Mouse (Mus musculus): Measurements from ENCODE around the gene Gm813. TPM values are rescaled to one million over a fixed set of nuclear protein-coding genes. Genes with fewer than 3 reads are reported as not detected.
"Not testable (repeated sequence)": the region's sequence is repeated elsewhere in the genome, so short reads cannot be mapped to it uniquely, and the experiment has no call there.

Gm813 gene
- total RNA-seq (2018; cell fraction: chromatin; rRNA removed), result not detected
- not detected for total RNA-seq (2018; cell fraction: cytosol; rRNA removed)
- not detected for total RNA-seq (2018; cell fraction: nucleus; rRNA removed)
- polyA plus RNA-seq (2018), result not detected in 3 replicates

DNA sequence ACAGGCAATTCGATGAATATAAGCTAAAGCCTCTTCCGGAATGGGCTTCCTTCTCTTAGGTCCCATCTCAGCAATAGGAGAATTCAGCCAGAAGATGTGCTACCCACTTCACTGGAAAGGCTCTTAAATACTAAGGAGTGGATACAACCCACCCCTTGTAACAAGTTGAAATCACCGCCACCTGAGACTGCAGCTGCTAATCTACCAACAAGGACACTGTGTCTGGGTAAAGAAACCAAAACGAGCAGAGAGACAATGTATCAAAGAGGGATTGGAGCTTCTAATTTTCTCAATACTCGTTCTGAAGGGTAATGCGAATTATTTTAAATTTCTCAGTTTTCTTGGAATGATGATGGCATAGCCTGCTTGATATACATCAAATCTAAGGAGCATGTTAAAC lies at the start of gene Gm813:
Gene Gm813 (minus strand): TSS at position 101 of the 400 bp plus-strand sequence.
- WGBS (ENCODE audit: missing documents), result 89% methylated on average over 6 of the region's 6 CpGs

DNA sequence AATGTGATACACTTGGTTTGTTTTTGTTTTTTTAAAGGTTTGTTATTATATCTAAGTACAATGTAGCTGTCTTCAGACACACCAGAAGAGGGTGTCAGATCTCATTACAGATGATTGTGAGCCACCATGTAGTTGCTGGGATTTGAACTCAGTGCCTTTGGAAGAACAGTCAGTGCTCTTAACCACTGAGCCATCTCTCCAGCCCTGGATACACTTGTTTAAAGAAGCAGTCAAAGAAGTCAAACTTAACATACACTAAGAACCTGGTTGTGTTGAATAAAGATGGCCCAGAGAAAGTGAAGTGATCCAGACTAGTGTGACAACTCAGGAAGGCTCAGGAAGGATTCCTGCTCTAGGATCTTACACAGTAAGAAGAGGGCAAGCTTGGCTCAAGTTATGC lies 48.4 kb upstream of the Gm813 start:
- H3K4me3 ChIP-seq (ENCODE audit: inconsistent target); H3K79me2 ChIP-seq (ENCODE audit: inconsistent target); H3K27ac ChIP-seq; H3K36me3 ChIP-seq (ENCODE audit: inconsistent target): not testable (repeated sequence)

More for the DNA sequence above, at the start of gene Gm813:
- Histone ChIP-seq H3K27ac (no peak within 1 kb of the TSS), H3K79me2 (ENCODE audit: inconsistent target) (no peaks in the 10 kb centered on the region), H3K36me3 (ENCODE audit: inconsistent target) (no peaks in the 10 kb centered on the region), H3K4me3 (ENCODE audit: inconsistent target) (no peak within 1 kb of the TSS)

DNA sequence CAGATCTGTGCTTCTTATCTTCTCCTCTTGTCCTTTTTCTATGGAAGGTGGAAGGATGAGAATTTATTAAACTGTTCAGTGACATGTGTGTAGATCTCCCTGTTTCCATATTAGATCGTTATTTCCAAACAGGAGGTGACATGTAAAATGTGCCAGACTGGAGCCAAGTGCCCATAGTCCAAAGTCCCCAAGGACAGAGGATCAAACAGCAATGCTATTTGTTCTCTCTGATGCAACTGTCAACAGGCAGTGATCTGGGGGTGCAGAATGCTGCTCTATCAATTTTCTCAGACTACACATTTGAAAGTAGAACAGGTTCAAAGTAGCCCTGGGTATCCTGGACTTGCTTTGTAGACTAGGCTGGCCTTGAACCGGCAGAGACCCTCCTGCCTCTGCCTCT lies 47.0 kb upstream of the Gm813 start:
- Histone ChIP-seq H3K27ac (no peak overlapping the region), H3K4me3 (ENCODE audit: inconsistent target) (no peak overlapping the region), H3K36me3 (ENCODE audit: inconsistent target) (no peaks in the 10 kb centered on the region), H3K79me2 (ENCODE audit: inconsistent target) (no peaks in the 10 kb centered on the region)
- 100% methylated on average over 2 of the region's 2 CpGs for WGBS (ENCODE audit: missing documents)

DNA sequence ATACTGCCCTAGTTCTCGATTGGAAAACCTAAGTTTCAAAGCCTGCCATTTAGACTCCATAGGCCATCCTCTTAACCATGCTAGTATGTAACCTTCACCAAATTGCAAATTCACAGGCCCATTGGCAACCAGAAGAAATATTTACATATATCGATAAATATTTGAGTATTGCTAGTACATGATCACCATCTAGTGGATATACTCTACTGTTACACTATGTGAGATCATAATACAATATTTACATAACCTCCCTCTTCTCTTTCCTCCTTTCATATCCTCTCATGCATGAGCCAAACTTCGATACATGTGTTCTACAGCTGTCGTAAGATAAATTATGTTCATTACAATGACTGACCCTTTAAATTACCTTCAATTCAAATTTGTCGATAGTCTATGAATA lies 46.2 kb upstream of the Gm813 start:
- H3K4me3 ChIP-seq (ENCODE audit: inconsistent target), result no peak overlapping the region
- 59% methylated on average over 5 of the region's 5 CpGs for WGBS (ENCODE audit: missing documents)
- no peaks in the 10 kb centered on the region for H3K79me2 ChIP-seq (ENCODE audit: inconsistent target)
- no peak overlapping the region for H3K27ac ChIP-seq
- no peaks in the 10 kb centered on the region for H3K36me3 ChIP-seq (ENCODE audit: inconsistent target)

DNA sequence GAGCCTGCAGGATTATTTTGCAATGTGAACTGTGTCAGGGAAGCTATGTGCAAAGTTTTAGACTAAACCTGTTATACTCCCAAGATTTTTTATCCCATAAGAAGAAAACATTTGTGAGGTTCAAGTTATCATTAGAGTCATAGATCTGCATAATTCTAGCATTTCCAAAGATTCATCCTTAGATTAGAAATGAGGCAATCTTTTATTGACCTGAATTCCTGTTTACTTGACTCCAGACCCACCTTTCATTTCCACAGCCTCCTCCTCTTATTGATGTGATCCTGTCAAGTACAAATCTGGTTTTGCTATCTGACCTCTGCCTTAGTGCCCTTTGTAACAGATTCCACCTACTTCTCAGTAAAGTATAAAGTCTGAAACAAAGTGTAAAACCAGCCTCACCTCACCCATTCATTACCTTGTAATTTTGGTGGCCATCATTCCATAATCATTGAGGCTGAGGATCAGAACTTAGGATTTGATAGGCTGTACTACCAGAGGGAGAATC lies 45.6 kb upstream of the Gm813 start:
- no peak overlapping the region for H3K4me3 ChIP-seq (ENCODE audit: inconsistent target)
- H3K36me3 ChIP-seq (ENCODE audit: inconsistent target), result no peaks in the 10 kb centered on the region
- no peaks in the 10 kb centered on the region for H3K79me2 ChIP-seq (ENCODE audit: inconsistent target)
- no peak overlapping the region for H3K27ac ChIP-seq

DNA sequence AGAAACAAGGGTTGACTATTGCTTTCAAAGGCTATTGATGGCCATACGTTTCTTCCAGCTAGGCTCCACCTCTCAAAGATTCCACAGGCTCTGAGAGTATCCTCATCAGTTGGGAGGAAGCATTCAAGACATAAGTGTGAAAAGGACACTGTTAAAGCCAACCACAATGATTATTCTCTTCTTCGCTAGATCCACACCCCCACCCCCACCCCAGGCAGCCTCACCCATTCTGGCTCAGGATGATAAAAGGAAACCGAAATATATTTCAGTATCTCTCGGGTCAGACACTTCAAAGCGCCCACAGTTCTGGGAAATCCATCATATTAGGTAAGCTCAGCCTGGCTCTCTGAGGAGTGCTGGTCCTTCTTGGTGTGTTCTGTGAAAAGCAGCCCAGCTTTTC lies 45.0 kb upstream of the Gm813 start:
- 83% methylated on average over 5 of the region's 5 CpGs for WGBS (ENCODE audit: missing documents)
- Histone ChIP-seq H3K4me3 (ENCODE audit: inconsistent target) (no peak overlapping the region), H3K36me3 (ENCODE audit: inconsistent target) (no peaks in the 10 kb centered on the region), H3K79me2 (ENCODE audit: inconsistent target) (no peaks in the 10 kb centered on the region), H3K27ac (no peak overlapping the region)

DNA sequence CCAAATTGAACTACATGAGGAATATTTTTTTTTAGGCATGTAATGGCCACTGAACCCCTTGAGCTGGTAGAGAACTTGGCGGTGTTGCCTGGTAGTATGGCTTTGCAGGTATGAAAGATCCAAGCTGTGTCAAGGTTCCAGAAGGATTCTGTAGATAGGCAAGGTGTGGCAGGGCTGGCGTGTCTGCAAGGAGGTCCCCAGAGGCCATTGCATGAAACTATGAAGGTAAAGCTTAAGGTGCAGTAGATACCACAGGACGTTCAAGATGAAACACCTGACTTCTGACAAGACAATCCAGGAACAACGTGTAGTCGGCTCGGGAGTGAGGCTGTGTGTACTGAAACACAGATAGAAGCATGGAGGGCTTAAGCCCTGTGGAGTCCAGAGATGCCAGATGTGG lies 41.9 kb upstream of the Gm813 start:
- WGBS (ENCODE audit: missing documents), result 92% methylated on average over 6 of the region's 6 CpGs
- H3K79me2 ChIP-seq (ENCODE audit: inconsistent target), result no peaks in the 10 kb centered on the region
- no peak overlapping the region for H3K4me3 ChIP-seq (ENCODE audit: inconsistent target)
- no peak overlapping the region for H3K27ac ChIP-seq
- H3K36me3 ChIP-seq (ENCODE audit: inconsistent target), result no peaks in the 10 kb centered on the region

DNA sequence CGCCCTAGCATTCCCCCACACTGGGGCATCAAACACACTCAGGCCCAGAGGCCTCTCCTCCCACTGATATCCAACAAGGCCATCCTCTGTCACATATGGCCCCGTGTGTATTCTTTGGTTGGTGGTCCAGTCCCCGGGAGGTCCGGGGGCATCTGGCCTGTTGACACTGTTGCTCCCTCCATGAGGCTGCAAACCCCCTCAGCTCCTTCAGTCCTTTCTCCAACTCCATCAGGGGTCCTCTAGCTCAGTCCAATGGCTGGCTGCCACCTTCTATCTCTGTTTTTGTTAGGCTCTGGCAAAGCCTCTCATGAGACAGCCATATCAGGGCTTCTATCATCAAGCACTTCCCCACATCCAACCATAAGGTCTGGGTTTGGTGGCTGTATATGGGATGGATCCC lies 39.7 kb upstream of the Gm813 start:
- no peak overlapping the region for H3K27ac ChIP-seq
- 94% methylated on average over 4 of the region's 4 CpGs for WGBS (ENCODE audit: missing documents)

DNA sequence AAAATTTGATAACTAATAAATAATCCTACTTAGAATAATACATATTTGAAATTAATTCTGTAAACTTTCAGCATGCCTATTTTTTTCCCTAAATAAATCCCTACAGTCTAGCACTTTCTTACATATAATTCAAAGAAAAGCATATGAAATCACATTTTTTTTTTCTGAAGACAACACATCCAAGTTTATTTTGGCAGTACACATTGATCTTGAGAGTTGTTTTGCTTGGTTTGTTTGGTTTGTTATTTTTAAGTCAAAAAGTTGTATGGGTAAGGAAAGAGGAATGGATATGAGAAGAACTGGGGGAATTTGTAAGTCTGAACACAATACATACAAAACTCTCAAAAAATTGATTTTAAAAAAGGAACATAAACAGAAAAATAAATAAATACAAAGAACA lies 39.0 kb upstream of the Gm813 start:
- H3K79me2 ChIP-seq (ENCODE audit: inconsistent target), result no peaks in the 10 kb centered on the region
- no peaks in the 10 kb centered on the region for H3K36me3 ChIP-seq (ENCODE audit: inconsistent target)
- no peak overlapping the region for H3K27ac ChIP-seq
- no peak overlapping the region for H3K4me3 ChIP-seq (ENCODE audit: inconsistent target)

More for the DNA sequence above, 39.7 kb upstream of the Gm813 start:
- no peaks in the 10 kb centered on the region for H3K36me3 ChIP-seq (ENCODE audit: inconsistent target)
- H3K79me2 ChIP-seq (ENCODE audit: inconsistent target), result no peaks in the 10 kb centered on the region
- no peak overlapping the region for H3K4me3 ChIP-seq (ENCODE audit: inconsistent target)

DNA sequence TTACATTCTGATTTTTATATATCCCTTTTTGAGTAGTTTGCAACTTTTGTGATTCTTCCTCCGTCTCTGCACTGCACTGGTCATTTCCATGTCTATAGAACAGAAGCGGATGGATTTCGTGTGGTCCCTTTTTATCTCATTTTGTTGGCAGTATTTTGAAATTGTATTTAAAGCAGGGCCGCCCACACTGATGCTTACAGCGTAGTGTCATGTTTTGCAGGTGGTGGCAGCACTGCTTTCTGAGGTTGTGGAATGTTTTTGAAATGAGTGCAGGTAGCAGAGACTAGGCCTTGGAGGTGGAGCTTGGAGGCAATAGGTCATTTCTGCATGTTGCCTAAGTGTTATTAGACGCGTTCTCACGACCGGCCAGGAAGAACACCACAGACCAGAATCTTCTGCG lies 33.2 kb upstream of the Gm813 start:
- Histone ChIP-seq H3K4me3 (ENCODE audit: inconsistent target) (no peak overlapping the region), H3K36me3 (ENCODE audit: inconsistent target) (no peaks in the 10 kb centered on the region), H3K27ac (no peak overlapping the region), H3K79me2 (ENCODE audit: inconsistent target) (no peaks in the 10 kb centered on the region)
- 96% methylated on average over 7 of the region's 10 CpGs for WGBS (ENCODE audit: missing documents)

DNA sequence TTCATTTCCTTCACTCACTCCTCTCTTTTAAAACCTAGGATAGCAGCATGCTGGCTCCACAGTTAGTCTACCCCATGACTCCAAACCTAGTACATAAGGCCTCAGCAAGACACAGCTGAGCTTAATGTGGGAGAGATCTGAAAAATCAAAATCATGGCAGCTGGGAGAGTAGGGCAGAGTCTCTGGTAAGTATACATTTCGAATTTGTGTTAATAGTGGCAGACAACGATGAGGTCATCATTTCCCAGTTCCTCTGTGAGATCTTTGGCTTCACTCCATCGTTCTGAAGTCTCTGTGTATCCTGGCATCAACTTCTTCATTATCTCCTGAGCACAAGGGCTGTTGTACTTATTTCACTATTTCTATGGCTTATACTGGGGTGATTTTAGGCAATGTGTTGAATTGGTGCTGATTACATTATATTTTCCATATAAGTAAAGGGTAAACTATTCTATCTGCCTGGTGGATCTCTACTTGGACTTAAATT lies 22.0 kb upstream of the Gm813 start, which contains the start of gene E330017A01Rik:
Gene E330017A01Rik (minus strand): TSS at position 51 of the 487 bp plus-strand sequence.
- Histone ChIP-seq H3K36me3 (ENCODE audit: inconsistent target) (no peaks in the 10 kb centered on the region), H3K27ac (no peak within 1 kb of the TSS), H3K4me3 (ENCODE audit: inconsistent target) (no peak within 1 kb of the TSS), H3K79me2 (ENCODE audit: inconsistent target) (no peaks in the 10 kb centered on the region)
- WGBS (ENCODE audit: missing documents), result 69% methylated on average over 3 of the region's 3 CpGs

DNA sequence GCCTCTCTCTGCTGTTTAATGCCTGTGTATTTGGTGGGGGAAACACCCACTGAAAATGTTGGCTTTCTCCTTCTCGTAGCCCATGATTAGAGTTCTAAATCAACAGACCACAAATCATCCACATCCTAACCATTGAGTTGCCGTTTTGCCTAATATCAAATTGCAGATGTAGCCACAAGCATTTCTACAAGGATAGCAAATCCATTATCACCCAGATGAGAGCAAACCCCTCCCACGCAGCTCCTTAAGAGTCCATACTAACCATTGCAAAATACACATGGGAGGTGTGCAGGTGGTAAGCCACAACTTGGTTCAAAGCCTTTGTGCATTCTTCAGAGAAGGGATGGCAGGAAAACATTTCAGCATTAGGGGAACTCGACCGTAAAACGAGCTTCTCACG lies 21.2 kb upstream of the Gm813 start:
- H3K4me3 ChIP-seq (ENCODE audit: inconsistent target), result no peak overlapping the region
- no peak overlapping the region for H3K27ac ChIP-seq
- no peaks in the 10 kb centered on the region for H3K36me3 ChIP-seq (ENCODE audit: inconsistent target)
- H3K79me2 ChIP-seq (ENCODE audit: inconsistent target), result no peaks in the 10 kb centered on the region
- WGBS (ENCODE audit: missing documents), result 86% methylated on average over 7 of the region's 7 CpGs

DNA sequence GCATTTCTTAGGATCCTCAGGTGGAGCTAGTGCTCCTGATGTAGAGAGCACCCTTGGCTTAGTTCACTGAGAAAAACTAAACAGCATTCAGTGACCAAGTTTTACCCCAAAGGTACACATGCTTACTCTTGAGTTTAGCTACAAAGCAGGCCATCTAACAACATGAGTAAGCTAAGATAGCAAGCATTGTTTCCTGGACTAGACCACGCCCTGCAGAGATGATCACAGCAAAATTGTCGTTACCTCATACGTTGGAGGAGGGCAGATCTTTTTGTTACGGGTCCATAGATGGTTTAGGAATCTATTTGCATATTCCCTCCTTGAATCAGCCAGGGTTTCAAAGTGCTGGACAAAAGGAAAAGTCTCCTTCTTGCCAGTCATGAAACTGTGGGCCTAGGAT lies 20.7 kb upstream of the Gm813 start:
- 89% methylated on average over 4 of the region's 4 CpGs for WGBS (ENCODE audit: missing documents)
- no peak overlapping the region for H3K4me3 ChIP-seq (ENCODE audit: inconsistent target)
- H3K36me3 ChIP-seq (ENCODE audit: inconsistent target), result no peaks in the 10 kb centered on the region
- no peaks in the 10 kb centered on the region for H3K79me2 ChIP-seq (ENCODE audit: inconsistent target)
- H3K27ac ChIP-seq, result no peak overlapping the region

DNA sequence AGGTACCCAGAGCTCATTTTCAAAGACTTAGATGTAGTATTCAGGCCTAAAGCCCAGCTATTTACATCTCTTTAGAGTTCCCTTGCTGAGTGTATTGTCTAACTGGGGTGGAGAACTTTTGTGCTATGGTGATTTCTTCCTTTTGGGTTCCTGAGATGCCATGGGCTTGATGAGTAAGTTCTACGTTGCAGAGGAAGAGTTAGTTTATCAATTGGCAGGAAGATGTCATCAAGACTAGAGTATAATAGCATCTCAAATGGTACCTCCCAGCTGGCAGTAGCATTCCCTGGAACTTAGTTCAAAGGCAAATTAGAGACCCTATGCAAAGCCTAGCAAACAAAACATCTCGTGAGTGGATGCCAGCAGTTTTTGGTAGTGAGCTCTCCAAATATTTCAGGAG lies 19.1 kb upstream of the Gm813 start:
- Histone ChIP-seq H3K27ac (no peak overlapping the region), H3K36me3 (ENCODE audit: inconsistent target) (no peaks in the 10 kb centered on the region), H3K4me3 (ENCODE audit: inconsistent target) (no peak overlapping the region), H3K79me2 (ENCODE audit: inconsistent target) (no peaks in the 10 kb centered on the region)
- WGBS (ENCODE audit: missing documents), result 84% methylated on average over 2 of the region's 2 CpGs

DNA sequence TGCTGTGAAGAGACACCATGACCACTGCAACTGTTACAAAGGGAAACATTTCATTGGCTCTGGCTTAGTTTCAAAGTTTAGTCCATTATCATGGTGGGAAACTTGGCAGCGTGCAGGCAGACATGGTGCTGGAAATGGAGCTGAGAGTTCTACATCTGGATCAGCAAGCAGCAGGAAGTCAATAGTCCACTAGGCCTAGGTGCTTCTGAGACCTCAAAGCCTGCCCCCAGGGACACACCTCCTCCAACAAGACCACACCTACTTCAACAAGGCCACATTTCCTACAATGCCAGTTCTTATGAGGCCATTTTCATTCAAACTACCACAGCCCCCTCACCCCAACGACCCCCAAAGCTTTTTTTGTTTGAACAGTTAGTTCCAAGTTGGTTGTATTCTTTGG lies 13.0 kb upstream of the Gm813 start:
- no peaks in the 10 kb centered on the region for H3K79me2 ChIP-seq (ENCODE audit: inconsistent target)
- H3K4me3 ChIP-seq (ENCODE audit: inconsistent target), result no peak overlapping the region
- H3K36me3 ChIP-seq (ENCODE audit: inconsistent target), result no peaks in the 10 kb centered on the region
- 89% methylated on average over 2 of the region's 2 CpGs for WGBS (ENCODE audit: missing documents)
- H3K27ac ChIP-seq, result no peak overlapping the region

DNA sequence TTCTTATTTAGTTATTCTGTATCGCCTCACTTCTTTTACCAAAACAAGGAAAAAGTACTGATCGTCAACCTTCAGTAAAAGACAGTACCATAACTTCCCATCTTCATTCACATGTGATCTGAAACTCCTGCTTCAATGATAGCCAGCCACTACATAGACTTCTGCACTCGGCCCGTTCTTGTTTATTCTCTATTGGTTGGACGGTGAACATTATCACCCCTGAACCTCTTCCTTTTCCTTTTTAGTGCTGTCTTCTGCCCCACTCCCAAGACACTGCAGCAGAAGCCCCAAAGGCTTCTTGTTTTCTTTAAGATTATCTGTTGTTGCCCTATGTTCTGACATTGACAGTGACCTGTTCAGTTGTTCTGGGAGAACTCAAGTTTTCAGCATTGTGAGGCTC lies 12.2 kb upstream of the Gm813 start:
- no peaks in the 10 kb centered on the region for H3K79me2 ChIP-seq (ENCODE audit: inconsistent target)
- H3K27ac ChIP-seq, result no peak overlapping the region
- no peak overlapping the region for H3K4me3 ChIP-seq (ENCODE audit: inconsistent target)
- 93% methylated on average over 5 of the region's 5 CpGs for WGBS (ENCODE audit: missing documents)
- H3K36me3 ChIP-seq (ENCODE audit: inconsistent target), result no peaks in the 10 kb centered on the region

Measured in macrophage (primary cell).